ENCODE assay signal across 8 mouse cellular contexts in the genomic region with DNA sequence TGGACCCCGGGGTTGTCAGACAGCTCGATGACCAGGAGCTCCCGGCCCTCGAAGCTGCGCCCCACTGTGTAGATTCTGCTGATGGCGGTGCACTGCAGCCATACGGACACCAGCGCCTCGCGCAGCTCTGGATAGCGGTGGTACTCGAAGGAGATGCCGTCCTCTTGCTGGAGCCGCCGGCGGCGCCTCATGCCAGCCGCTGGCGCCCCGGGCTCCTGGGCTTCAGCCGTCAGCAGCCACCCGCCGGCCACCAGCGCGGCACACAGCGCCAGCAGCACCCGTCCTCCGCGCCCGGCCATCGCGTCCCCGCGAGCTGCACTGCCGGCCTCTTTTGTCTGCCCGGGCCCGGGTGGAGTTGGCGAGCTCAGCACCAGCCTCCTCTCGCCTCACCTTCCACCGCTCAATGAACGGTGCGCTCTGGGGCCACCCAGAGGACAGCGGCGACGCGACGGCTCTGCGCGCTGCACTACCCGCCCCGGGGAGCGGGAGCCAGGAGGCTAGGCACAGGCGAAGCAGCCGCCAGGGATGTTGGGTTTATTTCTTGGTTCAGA. TPM values are rescaled to one million over a fixed set of nuclear protein-coding genes. Genes with fewer than 3 reads are reported as not detected.
A peak's percentile ranks its signal among the peaks of the same experiment; 100 is the strongest.
DNase-seq lines count a peak whose midpoint lies in the region; ATAC-seq and TF ChIP-seq lines count a peak whose summit lies in the region.

A gene (minus strand): TSS at position 404 of the 551 bp plus-strand sequence.

- no peaks in the 10 kb centered on the region for H3K27me3 ChIP-seq in cerebellum, adult 2 months (ENCODE audit: control insufficient read depth, insufficient read depth, low read length)
- peaks cover 18% of the 10 kb centered on the region for H3K27me3 ChIP-seq in liver, embryonic 14.5 days (ENCODE audit: control insufficient read depth, insufficient read depth, low read length)
- H3K27me3 ChIP-seq in neural tube, embryonic 13.5 days, result no peaks in the 10 kb centered on the region
- no peaks in the 10 kb centered on the region; the same call in 1 of the 2 replicates for H3K27me3 ChIP-seq in thymus, adult 2 months (ENCODE audit: control insufficient read depth, insufficient read depth, low read length)

- no peaks in the 10 kb centered on the region for H3K9me3 ChIP-seq in ES-E14 (ENCODE audit: control insufficient read depth, insufficient read depth, low read depth, low read length)
- no peaks in the 10 kb centered on the region for H3K9me3 ChIP-seq in liver, embryonic 14.5 days (ENCODE audit: control insufficient read depth, low read length)
- no peaks in the 10 kb centered on the region for H3K9me3 ChIP-seq in neural tube, embryonic 13.5 days

- peak; percentile 53; the same call in 1 of the 2 replicates for ATAC-seq in liver, embryonic 14.5 days (ENCODE audit: insufficient read depth)
- ATAC-seq in neural tube, embryonic 13.5 days (ENCODE audit: low read depth), result peak; percentile 99

- TF ChIP-seq CTCF in cerebellum, adult 2 months (IDR thresholded peaks at IDR 0.05; ENCODE audit: borderline replicate concordance, insufficient read depth, low read depth, low read length), result peak; percentile 71
- peak; percentile 51 for TF ChIP-seq CTCF in liver, embryonic 14.5 days (IDR thresholded peaks at IDR 0.05; ENCODE audit: low read depth)
- TF ChIP-seq CTCF in thymus, adult 2 months (IDR thresholded peaks at IDR 0.05; ENCODE audit: borderline replicate concordance, control insufficient read depth, extremely low read depth, insufficient read depth, low read length, poor library complexity), result no peak

- peak; percentile 69 for DNase-seq in ES-E14 (ENCODE audit: low read depth, low spot score)
- peak; percentile 94 to 96 for DNase-seq in cerebellum, adult 2 months
- peak; percentile 88 for DNase-seq in forelimb bud, embryonic 11.5 days (ENCODE audit: low read depth, low spot score)
- DNase-seq in heart, postnatal 25 days (ENCODE audit: low spot score), result peak; percentile 75
- DNase-seq in large intestine, adult 2 months (ENCODE audit: low read depth, low spot score), result peak; percentile 19
- DNase-seq in liver, embryonic 14.5 days (ENCODE audit: low read depth in 3 of 3, low spot score in 3 of 3), result peak; percentile 2 to 7 (median 3)
- peak; percentile 17 for DNase-seq in thymus, adult 2 months

- peaks cover 0 to 4% of the 10 kb centered on the region in 2 experiments; a peak in 1 of 4 replicates for H3K4me1 ChIP-seq in ES-E14 (ENCODE audit: control insufficient read depth in 2 of 2, insufficient read depth in 2 of 2, low read length in 2 of 2, poor library complexity in 1 of 2)
- peaks cover 8% of the 10 kb centered on the region for H3K4me1 ChIP-seq in cerebellum, adult 2 months (ENCODE audit: control insufficient read depth, insufficient read depth, low read length)
- no peaks in the 10 kb centered on the region for H3K4me1 ChIP-seq in liver, embryonic 14.5 days (replicated peaks; ENCODE audit: control insufficient read depth in 2 of 2, insufficient read depth in 2 of 2, low read length in 1 of 2)
- H3K4me1 ChIP-seq in neural tube, embryonic 13.5 days (replicated peaks), result peaks cover 33% of the 10 kb centered on the region
- H3K4me1 ChIP-seq in thymus, adult 2 months (replicated peaks; ENCODE audit: control insufficient read depth, insufficient read depth, low read length), result no peaks in the 10 kb centered on the region

- H3K4me3 ChIP-seq in ES-E14 (ENCODE audit: insufficient read depth in 1 of 2, low read depth in 1 of 2, low read length in 2 of 2, poor library complexity in 1 of 2, severe bottlenecking in 1 of 2), result peak within 1 kb of the TSS; percentile 69 to 73
- H3K4me3 ChIP-seq in cerebellum, adult 2 months (replicated peaks; ENCODE audit: insufficient read depth, low read depth, low read length), result peak within 1 kb of the TSS; percentile 81
- peak within 1 kb of the TSS; percentile 4 to 17 for H3K4me3 ChIP-seq in liver, embryonic 14.5 days (ENCODE audit: insufficient read depth in 1 of 2, low read depth in 2 of 2, low read length in 2 of 2)
- peak within 1 kb of the TSS; percentile 74 for H3K4me3 ChIP-seq in neural tube, embryonic 13.5 days
- H3K4me3 ChIP-seq in thymus, adult 2 months (ENCODE audit: control insufficient read depth, insufficient read depth, low read length), result no peak within 1 kb of the TSS

- under 1% methylated on average over 54 of the region's 54 CpGs for WGBS in cerebellum, adult 2 months
- under 1% methylated on average over 54 of the region's 54 CpGs for WGBS in large intestine, adult 2 months
- under 1% methylated on average over 53 of the region's 54 CpGs for WGBS in liver, embryonic 14.5 days (ENCODE audit: insufficient replicate concordance)
- under 1% methylated on average over 54 of the region's 54 CpGs for WGBS in neural tube, embryonic 13.5 days
- under 1% methylated on average over 54 of the region's 54 CpGs for WGBS in thymus, adult 2 months

- H3K4me2 ChIP-seq in liver, embryonic 14.5 days (ENCODE audit: low read depth), result peak within 1 kb of the TSS; percentile 53
- peak within 1 kb of the TSS; percentile 57 for H3K4me2 ChIP-seq in neural tube, embryonic 13.5 days

- peak; percentile 73 for TF ChIP-seq POLR2A in cerebellum, adult 2 months (IDR thresholded peaks at IDR 0.05; ENCODE audit: borderline replicate concordance, insufficient read depth, low read length)
- TF ChIP-seq POLR2A in thymus, adult 2 months (IDR thresholded peaks at IDR 0.05; ENCODE audit: control insufficient read depth, extremely low read depth, insufficient read depth, low read length, poor library complexity), result no peak

- in situ Hi-C loops in ES-E14 (cut with MboI; ENCODE audit: low sequenced_read_pairs in 2 of 2, unreplicated experiment in 2 of 2), result no loop called here

- peak within 1 kb of the TSS; percentile 49 for H3K9ac ChIP-seq in ES-E14 (ENCODE audit: insufficient read depth, low read depth, low read length, poor library complexity, severe bottlenecking)
- no peak within 1 kb of the TSS for H3K9ac ChIP-seq in liver, embryonic 14.5 days (replicated peaks)
- H3K9ac ChIP-seq in neural tube, embryonic 13.5 days, result peak within 1 kb of the TSS; percentile 96

- intact Hi-C loops in heart, postnatal 25 days (cut with DNase I), result loop anchor here (1.0 to 5.0 kb wide), 2 partner anchors 74 to 250 kb away; no protein-coding TSS in a partner anchor

- TF ChIP-seq EP300 in liver, embryonic 14.5 days (IDR thresholded peaks at IDR 0.05; ENCODE audit: low read depth), result no peak

- no peaks in the 10 kb centered on the region for H3K36me3 ChIP-seq in ES-E14 (ENCODE audit: control insufficient read depth, insufficient read depth, low read length, poor library complexity, severe bottlenecking)
- H3K36me3 ChIP-seq in liver, embryonic 14.5 days (replicated peaks; ENCODE audit: control insufficient read depth, insufficient read depth, low read depth), result no peaks in the 10 kb centered on the region
- no peaks in the 10 kb centered on the region for H3K36me3 ChIP-seq in neural tube, embryonic 13.5 days
- H3K36me3 ChIP-seq in thymus, adult 2 months (ENCODE audit: control insufficient read depth, insufficient read depth, low read length), result no peaks in the 10 kb centered on the region

- no peak within 1 kb of the TSS for H3K27ac ChIP-seq in ES-E14 (ENCODE audit: insufficient read depth, low read depth, low read length, poor library complexity, severe bottlenecking)
- peak within 1 kb of the TSS; percentile 97 for H3K27ac ChIP-seq in cerebellum, adult 2 months (ENCODE audit: insufficient read depth, low read length)
- H3K27ac ChIP-seq in liver, embryonic 14.5 days, result no peak within 1 kb of the TSS
- peak within 1 kb of the TSS; percentile 99 for H3K27ac ChIP-seq in neural tube, embryonic 13.5 days (replicated peaks)
- H3K27ac ChIP-seq in thymus, adult 2 months (ENCODE audit: control insufficient read depth, insufficient read depth, low read length), result no peak within 1 kb of the TSS

TF ChIP-seq in ES-E14, 5 proteins besides CTCF, POLR2A, EP300 and RAD21:
- TF ChIP-seq ZC3H11A (IDR thresholded peaks at IDR 0.05; ENCODE audit: borderline replicate concordance, low read depth, low read length), result no peak
- TF ChIP-seq MAFK (IDR thresholded peaks at IDR 0.05; ENCODE audit: insufficient read depth, low read depth, low read length), result no peak
- no peak for TF ChIP-seq ZNF384 (IDR thresholded peaks at IDR 0.05; ENCODE audit: low read depth, low read length)
- TF ChIP-seq HCFC1 (IDR thresholded peaks at IDR 0.05; ENCODE audit: borderline replicate concordance, insufficient read depth, low read length), result no peak
- TF ChIP-seq CHD2 (IDR thresholded peaks at IDR 0.05; ENCODE audit: low read depth, low read length), result no peak

RNA-seq across cellular contexts. Expression of the gene that starts here (rescaled TPM):
- total RNA-seq in ES-E14 (2012; rRNA removed), result 8.8 and 19.4 TPM in 2 replicates
- polyA plus RNA-seq in cerebellum, adult 2 months (2012; rRNA removed), result 673 and 722 TPM in 2 replicates
- total RNA-seq in heart, postnatal 25 days (2021), result 100 to 1,000 TPM; 261 to 293 TPM
- 42.0 and 43.0 TPM in 2 replicates for polyA plus RNA-seq in large intestine, adult 2 months (2012; rRNA removed)
- polyA plus RNA-seq in liver, embryonic 14.5 days (2012; rRNA removed), result 0.87 and 1.2 TPM in 2 replicates
- 1.4 and 2.2 TPM in 2 replicates for polyA plus RNA-seq in liver, embryonic 14.5 days (2014; fragmentation: Nextera tagmentation; extraction: Ambion mirVana)
- polyA plus RNA-seq in neural tube, embryonic 13.5 days (2015; fragmentation: Nextera tagmentation; extraction: Ambion mirVana), result 662 and 663 TPM in 2 replicates
- polyA plus RNA-seq in thymus, adult 2 months (2012; rRNA removed), result 8.3 and 9.8 TPM in 2 replicates

Comparison
In these comparisons a context has a peak if more than half of its experiments do, and no peak if none do; other contexts are left out.
1. RNA of the gene that starts here (total RNA-seq): 261 to 293 TPM in heart, postnatal 25 days; 8.8 to 19.4 TPM in ES-E14; every median in the first group is over 10 times any median in the second.
2. RNA of the gene that starts here (polyA plus RNA-seq): 673 to 722 TPM in cerebellum, adult 2 months and 662 to 663 TPM in neural tube, embryonic 13.5 days; 42.0 to 43.0 TPM in large intestine, adult 2 months, 8.3 to 9.8 TPM in thymus, adult 2 months and 0.87 to 2.2 TPM in liver, embryonic 14.5 days; every median in the first group is over 10 times any median in the second.
3. DNase-seq: peak in every context shown above with its lines; median percentile 95 in cerebellum, adult 2 months; 88 in forelimb bud, embryonic 11.5 days; 75 in heart, postnatal 25 days; 69 in ES-E14; 19 in large intestine, adult 2 months; 17 in thymus, adult 2 months; 3 in liver, embryonic 14.5 days.
4. H3K27ac ChIP-seq: peak in cerebellum, adult 2 months (single experiment) and neural tube, embryonic 13.5 days (single experiment); none in ES-E14 (single experiment), liver, embryonic 14.5 days (single experiment) and thymus, adult 2 months (single experiment).